13 mouse cellular contexts compared by ENCODE assay signal in the genomic region with DNA sequence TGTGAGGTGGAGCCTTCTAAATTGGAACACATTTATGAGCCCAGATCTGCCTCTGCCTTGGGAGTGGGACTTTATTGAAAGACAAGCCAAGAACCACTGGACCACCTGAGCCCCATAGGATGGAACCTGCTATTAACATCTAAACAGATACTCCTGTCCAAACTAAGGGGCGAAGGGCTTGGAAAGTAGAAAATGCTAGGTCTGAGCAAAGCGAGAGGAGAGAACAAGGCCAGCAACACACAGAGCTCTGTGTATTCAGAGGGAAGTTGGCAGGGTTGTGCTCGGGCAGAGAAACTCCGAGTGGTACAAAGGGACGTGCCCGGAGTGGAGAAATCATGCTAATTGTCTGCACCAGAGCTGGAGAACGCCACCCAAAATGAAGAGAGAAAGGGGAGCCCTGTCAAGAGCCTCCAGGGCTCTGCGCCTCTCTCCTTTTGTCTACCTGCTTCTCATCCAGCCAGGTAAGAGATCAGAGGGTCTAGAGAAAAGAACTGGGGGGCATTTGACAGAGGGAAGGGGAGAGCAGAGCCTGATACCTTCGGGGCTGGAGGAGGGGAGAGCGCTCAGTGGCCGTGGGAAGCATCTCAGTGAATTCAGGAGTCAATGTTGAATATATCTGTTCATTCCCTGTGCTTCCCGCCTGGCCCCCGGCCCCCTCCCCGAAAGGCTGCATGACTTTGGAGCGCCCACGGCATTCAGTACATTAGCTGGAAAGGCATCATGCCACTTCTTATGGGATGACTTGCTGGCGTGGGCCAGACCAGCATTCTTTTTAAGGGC. TPM values are rescaled to one million over a fixed set of nuclear protein-coding genes. Genes with fewer than 3 reads are reported as not detected.
DNase-seq lines count a peak whose midpoint lies in the region; ATAC-seq and TF ChIP-seq lines count a peak whose summit lies in the region.
"Had no signal": no experiment of that assay in that cellular context is flagged by ENCODE, and none has a peak within 500 bp of the region (broad histone marks: within the 10 kb centered on the region; RNA-seq: fewer than 3 reads in every experiment).

Gene Hepacam, plus strand, starts transcription at position 51 of the 780 bp plus-strand sequence.

- no peaks in the 10 kb centered on the region for H3K36me3 ChIP-seq in kidney, embryonic 15.5 days
- no peaks in the 10 kb centered on the region for H3K36me3 ChIP-seq in midbrain, postnatal 0 days (ENCODE audit: insufficient read depth, low read length)
- H3K36me3 ChIP-seq in limb, embryonic 10.5 days: no peaks in the 10 kb centered on the region
- H3K36me3 ChIP-seq: embryonic facial prominence, embryonic 12.5 days; midbrain, embryonic 12.5 days had no signal

- no peaks in the 10 kb centered on the region for H3K4me1 ChIP-seq in kidney, embryonic 15.5 days
- H3K4me1 ChIP-seq in midbrain, postnatal 0 days (ENCODE audit: insufficient read depth, low read length): no peaks in the 10 kb centered on the region
- H3K4me1 ChIP-seq in limb, embryonic 10.5 days: no peaks in the 10 kb centered on the region
- H3K4me1 ChIP-seq: embryonic facial prominence, embryonic 12.5 days; midbrain, embryonic 12.5 days had no signal

- H3K9ac ChIP-seq in kidney, embryonic 15.5 days: no peak within 1 kb of the TSS
- no peak within 1 kb of the TSS for H3K9ac ChIP-seq in midbrain, postnatal 0 days (replicated peaks; ENCODE audit: low read length, poor library complexity, severe bottlenecking)
- H3K9ac ChIP-seq: embryonic facial prominence, embryonic 12.5 days; liver, postnatal 0 days; midbrain, embryonic 12.5 days had no signal

- no peaks in the 10 kb centered on the region for H3K9me3 ChIP-seq in kidney, embryonic 15.5 days (replicated peaks)
- no peaks in the 10 kb centered on the region for H3K9me3 ChIP-seq in midbrain, postnatal 0 days (ENCODE audit: low read length)
- H3K9me3 ChIP-seq in limb, embryonic 10.5 days (replicated peaks): no peaks in the 10 kb centered on the region
- H3K9me3 ChIP-seq: embryonic facial prominence, embryonic 12.5 days; midbrain, embryonic 12.5 days had no signal

- H3K4me2 ChIP-seq in kidney, embryonic 15.5 days: no peak within 1 kb of the TSS
- peak within 1 kb of the TSS; percentile 33 for H3K4me2 ChIP-seq in midbrain, postnatal 0 days (ENCODE audit: low read depth, low read length, poor library complexity, severe bottlenecking)
- H3K4me2 ChIP-seq: embryonic facial prominence, embryonic 12.5 days; midbrain, embryonic 12.5 days had no signal

- H3K27ac ChIP-seq in kidney, embryonic 15.5 days: 0 out of 2 replicates have a peak within 1 kb of the TSS, but pooled peaks have one; percentile 22
- H3K27ac ChIP-seq in midbrain, postnatal 0 days (ENCODE audit: low read depth, low read length): peak within 1 kb of the TSS; percentile 75
- H3K27ac ChIP-seq in limb, embryonic 10.5 days: no peak within 1 kb of the TSS
- H3K27ac ChIP-seq: embryonic facial prominence, embryonic 12.5 days; midbrain, embryonic 12.5 days had no signal

- no peak for DNase-seq in kidney, adult 9 months
- peak; percentile 15 to 28 for DNase-seq in cerebellum, postnatal 10 days
- peak; percentile 70 to 78 for DNase-seq in layer of hippocampus, adult 8-10 months (ENCODE audit: low spot score in 2 of 2)
- peak; percentile 70 for DNase-seq in midbrain, postnatal 0 days (ENCODE audit: low spot score)
- DNase-seq in limb, embryonic 10.5 days (ENCODE audit: low spot score): no peak
- no peak for DNase-seq in retina, postnatal 1 day
- DNase-seq: adrenal gland, postnatal 36 days; liver, postnatal 0 days; right cerebral cortex, postnatal 4 days had no signal

- no peak for ATAC-seq in kidney, embryonic 15.5 days (replicated peaks; ENCODE audit: low FRiP score)
- peak; percentile 90 for ATAC-seq in midbrain, postnatal 0 days (ENCODE audit: low FRiP score)
- ATAC-seq: liver, postnatal 0 days had no signal

- TF ChIP-seq CTCF in midbrain, postnatal 0 days (IDR thresholded peaks at IDR 0.05): no peak

- H3K4me3 ChIP-seq in kidney, embryonic 15.5 days (replicated peaks): no peak within 1 kb of the TSS
- peak within 1 kb of the TSS; percentile 25 for H3K4me3 ChIP-seq in midbrain, postnatal 0 days (ENCODE audit: low read depth, low read length)
- no peak within 1 kb of the TSS for H3K4me3 ChIP-seq in limb, embryonic 10.5 days
- H3K4me3 ChIP-seq: embryonic facial prominence, embryonic 12.5 days; midbrain, embryonic 12.5 days had no signal

- H3K27me3 ChIP-seq in kidney, embryonic 15.5 days: no peaks in the 10 kb centered on the region
- H3K27me3 ChIP-seq in midbrain, postnatal 0 days (ENCODE audit: insufficient read depth, low read length): no peaks in the 10 kb centered on the region
- H3K27me3 ChIP-seq in limb, embryonic 10.5 days (ENCODE audit: low read depth, poor library complexity, severe bottlenecking): no peaks in the 10 kb centered on the region
- H3K27me3 ChIP-seq: embryonic facial prominence, embryonic 12.5 days; midbrain, embryonic 12.5 days had no signal

- 85% methylated on average over 17 of the region's 17 CpGs for WGBS in kidney, embryonic 15.5 days
- 74% methylated on average over 17 of the region's 17 CpGs for WGBS in midbrain, postnatal 0 days
- 84% methylated on average over 17 of the region's 17 CpGs for WGBS in limb, embryonic 10.5 days

RNA-seq across cellular contexts. Expression of gene Hepacam, which starts in this region (rescaled TPM):
- polyA plus RNA-seq in kidney, embryonic 15.5 days (2015; fragmentation: Nextera tagmentation; extraction: Ambion mirVana): not detected in 2 replicates
- total RNA-seq in layer of hippocampus, adult 8-10 months (2022): 10 to 100 TPM; 56.5 to 69.3 (median 64.2) TPM
- 35.7 and 37.1 TPM in 2 replicates for total RNA-seq in midbrain, postnatal 0 days (2014; rRNA removed)
- polyA plus RNA-seq in midbrain, postnatal 0 days (2015; fragmentation: Nextera tagmentation; extraction: Ambion mirVana): 49.9 and 58.1 TPM in 2 replicates
- 0.04 TPM in 1 of 2 replicates, not detected in the other for polyA plus RNA-seq in limb, embryonic 10.5 days (2016; fragmentation: Nextera tagmentation; extraction: Ambion mirVana)
- total RNA-seq: granulocyte monocyte progenitor cell, adult 5-6 weeks had no signal
- polyA plus RNA-seq: embryonic facial prominence, embryonic 12.5 days; liver, postnatal 0 days had no signal

Comparison
In these comparisons a context has a peak if more than half of its experiments do, and no peak if none do; other contexts are left out.
1. RNA of gene Hepacam (polyA plus RNA-seq): 49.9 to 58.1 TPM in midbrain, postnatal 0 days; 0.04 TPM in limb, embryonic 10.5 days and not detected in kidney, embryonic 15.5 days; every median in the first group is over 10 times any median in the second.
2. DNase-seq: peak in cerebellum, postnatal 10 days (2 of 2), layer of hippocampus, adult 8-10 months (2 of 2) and midbrain, postnatal 0 days (single experiment); none in kidney, adult 9 months (single experiment), limb, embryonic 10.5 days (single experiment) and retina, postnatal 1 day (single experiment).